Mouse (Mus musculus) olfactory bulb, adult 2 months (tissue): ENCODE data around the gene Pla1a. TPM values are rescaled to one million over a fixed set of nuclear protein-coding genes. Genes with fewer than 3 reads are reported as not detected.
"Not testable (repeated sequence)": the region's sequence is repeated elsewhere in the genome, so short reads cannot be mapped to it uniquely, and the experiment has no call there.

Source experiments
- H3K27ac ChIP-seq: fragments of 200-500 bp; 2 replicates; pipeline ENCODE4 v1.5.1; 2012; ENCODE audit warnings: low read depth, low read length; ENCODE audit not compliant: insufficient read depth
- H3K4me1 ChIP-seq: fragments of 200-500 bp; 2 replicates; pipeline ENCODE4 v1.6.1; 2012; ENCODE audit warnings: low read length; ENCODE audit not compliant: control insufficient read depth, insufficient read depth
- H3K4me3 ChIP-seq: fragments of 200-500 bp; 2 replicates; pipeline ENCODE4 v1.5.1; 2012; ENCODE audit warnings: mild to moderate bottlenecking, low read depth, low read length, moderate library complexity; ENCODE audit not compliant: insufficient read depth
- CTCF ChIP-seq: fragments of 200-500 bp; IDR thresholded peaks from 2 replicates; pipeline ENCODE4 v1.5.1; 2012; ENCODE audit warnings: low read depth, mild to moderate bottlenecking, low read length, moderate library complexity; ENCODE audit not compliant: insufficient read depth
- POLR2A ChIP-seq: fragments of 200-500 bp; IDR thresholded peaks from 2 replicates; pipeline ENCODE4 v1.6.1; 2012; ENCODE audit warnings: mild to moderate bottlenecking, low read depth, low read length, moderate library complexity; ENCODE audit not compliant: insufficient read depth
- WGBS: fragments of 180-500 bp; shearing (Covaris S2); methylation state at CpG from one replicate; pipeline ENCODE4 v1.1.7; 2018; 5-methylcytosine and 5-hydroxymethylcytosine counted together
- polyA plus RNA-seq: library from polyadenylated mRNA; stranded (reverse); fragments of >200 nt; gene quantifications from 2 replicates; pipeline ENCODE4 v1.2.4, GENCODE M21; 2012; ENCODE audit warnings: low replicate concordance; ENCODE audit not compliant: missing spikeins, insufficient read depth, insufficient read length

Gene Pla1a
- not detected in 2 replicates for polyA plus RNA-seq

DNA sequence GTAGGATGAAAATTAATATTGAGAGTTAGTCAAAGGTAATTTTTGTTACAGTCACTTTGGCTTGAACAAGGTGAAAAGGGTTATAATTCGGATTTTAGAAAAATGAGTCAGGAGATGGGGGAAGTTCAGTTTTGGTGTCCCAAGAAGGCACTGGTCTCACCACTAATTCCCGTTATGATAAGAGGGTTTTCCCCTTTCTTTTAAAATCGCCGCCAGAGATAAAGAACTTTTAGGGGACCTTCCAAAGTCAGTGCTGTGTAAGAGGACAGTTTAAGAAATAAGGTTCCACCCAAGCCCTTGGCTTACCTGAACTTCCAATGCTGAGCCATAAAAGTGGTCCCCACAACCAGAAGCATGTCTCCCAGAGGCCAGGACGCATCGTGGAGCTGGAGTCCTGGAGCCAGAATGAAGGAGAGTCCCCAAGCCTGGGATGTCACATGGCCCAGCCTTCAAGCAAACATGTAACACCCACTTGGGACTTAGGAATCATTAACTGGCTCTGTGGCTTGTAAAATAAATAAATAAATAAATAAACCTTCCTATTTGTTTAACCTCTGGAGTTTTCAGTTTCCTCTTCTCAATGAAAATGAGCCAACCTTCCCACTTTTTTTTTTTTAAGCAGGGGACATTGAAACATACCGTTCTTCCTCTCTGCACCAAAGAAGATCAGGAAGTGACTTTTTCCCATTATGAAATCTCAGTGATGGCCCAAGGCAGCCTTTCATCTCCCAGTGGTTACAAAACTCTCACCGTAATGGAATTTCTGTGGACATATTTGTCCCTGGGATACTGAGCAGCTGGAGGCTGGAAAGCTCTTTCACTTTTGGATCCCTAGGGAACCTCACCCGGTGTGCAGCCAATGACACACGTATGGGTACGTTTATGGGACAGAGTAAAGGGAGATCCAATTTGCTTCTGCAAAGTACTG is at the start of gene Pla1a:
Gene Pla1a, minus strand, starts transcription at position 648 of the 928 bp plus-strand sequence.
- Histone ChIP-seq H3K27ac (no peak within 1 kb of the TSS), H3K4me3 (no peak within 1 kb of the TSS), H3K4me1 (peaks cover 3% of the 10 kb centered on the region; the same call in 1 of the 2 replicates)
- WGBS = 83% methylated on average over 11 of the region's 11 CpGs
- TF ChIP-seq CTCF = no peak
- no peak for TF ChIP-seq POLR2A

DNA sequence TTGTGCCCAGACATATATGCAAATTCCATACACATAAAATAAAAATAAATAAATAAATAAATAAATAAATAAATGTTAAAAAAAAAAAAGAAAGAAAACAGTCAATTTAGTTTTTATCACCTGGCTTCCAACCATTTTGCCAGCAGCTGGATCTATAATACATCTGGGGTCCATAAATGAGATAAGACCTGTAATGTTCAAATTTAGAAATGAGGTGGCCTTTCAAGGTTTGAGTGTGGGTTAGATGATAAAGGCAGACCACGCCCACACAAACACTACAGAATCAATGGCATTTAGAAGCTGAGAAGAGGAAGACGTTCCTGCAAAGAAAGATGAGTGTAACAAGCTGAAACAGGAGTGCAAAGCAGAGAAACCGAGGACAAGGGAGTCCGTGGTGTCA is 48.4 kb upstream of the Pla1a start:
- WGBS = 88% methylated on average over 4 of the region's 4 CpGs
- H3K4me3 ChIP-seq = no peak overlapping the region
- H3K4me1 ChIP-seq = peaks cover 15% of the 10 kb centered on the region
- H3K27ac ChIP-seq = no peak overlapping the region
- TF ChIP-seq CTCF (no peak), POLR2A (no peak)

DNA sequence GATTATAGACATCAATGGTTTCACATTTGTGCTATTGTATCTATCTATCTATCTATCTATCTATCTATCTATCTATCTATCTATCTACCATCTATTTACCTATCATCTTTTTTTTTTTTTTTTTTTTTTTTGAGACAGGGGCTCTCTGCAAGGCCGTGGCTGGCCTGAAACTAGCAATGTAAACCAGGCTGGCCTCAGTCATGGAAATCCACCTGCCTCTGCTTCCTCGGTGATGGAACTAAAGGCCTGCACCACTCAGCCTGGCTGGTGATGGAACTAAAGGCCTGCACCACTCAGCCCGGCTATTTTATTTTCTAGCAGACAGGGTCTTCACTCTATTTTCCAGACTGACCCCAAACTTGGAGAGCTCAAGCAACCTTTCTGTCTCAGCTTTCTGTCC is 45.4 kb upstream of the Pla1a start:
- H3K4me1 ChIP-seq = peaks cover 11% of the 10 kb centered on the region
- TF ChIP-seq CTCF (no peak), POLR2A (no peak)
- H3K27ac ChIP-seq = no peak overlapping the region
- WGBS = 90% methylated on average over 3 of the region's 3 CpGs
- no peak overlapping the region for H3K4me3 ChIP-seq

DNA sequence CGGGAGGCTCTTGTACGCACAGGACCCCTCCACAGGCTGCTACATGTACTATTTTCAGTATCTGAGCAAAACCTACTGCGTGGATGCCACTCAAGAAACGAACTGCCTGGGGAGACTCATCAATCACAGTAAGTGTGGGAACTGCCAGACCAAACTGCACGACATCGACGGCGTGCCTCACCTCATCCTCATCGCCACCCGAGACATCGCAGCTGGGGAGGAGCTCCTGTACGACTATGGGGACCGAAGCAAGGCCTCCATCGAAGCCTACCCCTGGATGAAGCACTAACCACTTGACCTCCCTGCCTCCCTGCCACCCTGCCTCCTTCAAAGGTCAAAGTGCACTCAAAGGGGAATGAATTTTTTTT is 44.3 kb upstream of the Pla1a start:
- H3K27ac ChIP-seq, H3K4me1 ChIP-seq: not testable (repeated sequence)
- peak overlapping the region; percentile 47 for H3K4me3 ChIP-seq
- 62% methylated on average over 14 of the region's 14 CpGs for WGBS

DNA sequence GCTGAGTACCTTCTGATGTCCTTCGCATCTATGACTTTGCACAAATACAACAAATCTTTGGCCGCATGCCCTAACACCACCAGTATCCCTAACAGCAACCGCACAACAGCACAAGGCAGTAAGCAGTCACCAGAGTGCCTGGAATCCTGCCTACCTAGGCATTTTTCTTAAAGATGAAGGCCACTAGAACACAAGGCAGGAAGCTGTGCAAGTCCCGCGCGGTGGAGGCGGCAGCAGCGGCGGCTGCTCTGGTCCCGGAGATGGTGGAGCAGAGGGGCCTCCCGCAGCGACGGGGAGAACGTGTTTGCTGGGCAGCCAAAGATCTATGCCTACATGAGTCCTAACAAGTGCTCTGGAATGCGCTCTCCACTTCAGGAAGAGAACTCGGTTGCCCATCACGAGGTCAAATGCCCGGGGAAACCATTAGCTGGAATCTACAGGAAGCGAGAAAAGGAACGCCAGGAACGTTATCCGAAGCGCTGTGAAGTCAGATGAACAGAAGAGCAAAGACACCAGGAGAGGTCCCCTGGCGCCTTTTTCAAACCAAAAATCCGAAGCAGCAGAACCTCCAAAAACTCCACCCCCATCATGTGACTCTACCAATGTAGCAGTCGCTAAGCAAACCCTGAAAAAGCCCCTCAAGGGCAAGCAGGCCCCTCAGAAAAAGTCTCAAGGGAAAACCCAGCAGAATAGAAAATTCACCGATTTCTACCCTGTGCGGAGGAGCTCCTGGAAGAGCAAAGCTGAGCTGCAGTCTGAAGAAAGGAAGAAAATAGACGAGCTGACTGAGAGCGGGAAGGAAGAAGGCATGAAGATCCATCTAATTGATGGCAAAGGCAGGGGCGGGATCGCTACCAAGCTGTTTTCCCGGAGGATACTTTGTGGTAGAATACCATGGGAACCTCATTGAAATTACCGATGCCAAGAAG is 43.6 kb upstream of the Pla1a start:
- no peak for TF ChIP-seq CTCF
- H3K27ac ChIP-seq = 0 out of 2 replicates have a peak overlapping the region, but pooled peaks have one; percentile 31
- H3K4me1 ChIP-seq = peaks cover 8% of the 10 kb centered on the region
- H3K4me3 ChIP-seq = peak overlapping the region; percentile 47
- 6% methylated on average over 34 of the region's 34 CpGs for WGBS

DNA sequence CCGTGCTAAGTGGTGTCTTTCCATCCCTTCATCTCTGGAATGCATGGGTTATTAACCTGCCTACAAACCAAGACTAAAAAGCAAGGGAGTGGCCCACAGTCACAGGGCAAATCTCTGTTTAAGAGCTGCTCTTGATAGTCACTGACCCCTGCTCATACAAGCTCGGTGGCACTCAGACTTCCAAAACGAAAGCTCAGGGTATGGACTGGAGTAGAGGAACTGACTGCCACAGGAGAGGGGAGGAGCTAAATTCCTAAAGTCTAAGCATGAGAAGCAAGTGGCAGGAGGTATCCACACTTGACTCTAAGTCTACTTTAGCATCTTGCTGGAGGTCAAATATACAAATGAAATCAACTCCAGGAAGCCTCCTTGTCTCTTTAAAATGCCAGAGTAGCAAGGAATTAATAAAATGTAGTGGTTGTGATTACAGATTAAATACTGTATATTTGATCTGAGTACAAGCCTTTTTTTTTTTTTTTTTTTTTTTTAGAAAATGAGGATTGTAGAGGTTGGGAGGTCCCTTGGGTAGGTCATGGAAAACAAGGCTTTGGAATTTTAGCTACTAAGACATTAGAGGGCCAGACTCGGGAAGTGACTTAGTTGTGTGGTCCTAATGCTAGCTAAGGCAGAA is 42.9 kb upstream of the Pla1a start:
- TF ChIP-seq CTCF = no peak
- no peak for TF ChIP-seq POLR2A
- Histone ChIP-seq H3K27ac (no peak overlapping the region), H3K4me1 (peaks cover 8% of the 10 kb centered on the region), H3K4me3 (no peak overlapping the region)
- WGBS = 71% methylated on average over 4 of the region's 4 CpGs

DNA sequence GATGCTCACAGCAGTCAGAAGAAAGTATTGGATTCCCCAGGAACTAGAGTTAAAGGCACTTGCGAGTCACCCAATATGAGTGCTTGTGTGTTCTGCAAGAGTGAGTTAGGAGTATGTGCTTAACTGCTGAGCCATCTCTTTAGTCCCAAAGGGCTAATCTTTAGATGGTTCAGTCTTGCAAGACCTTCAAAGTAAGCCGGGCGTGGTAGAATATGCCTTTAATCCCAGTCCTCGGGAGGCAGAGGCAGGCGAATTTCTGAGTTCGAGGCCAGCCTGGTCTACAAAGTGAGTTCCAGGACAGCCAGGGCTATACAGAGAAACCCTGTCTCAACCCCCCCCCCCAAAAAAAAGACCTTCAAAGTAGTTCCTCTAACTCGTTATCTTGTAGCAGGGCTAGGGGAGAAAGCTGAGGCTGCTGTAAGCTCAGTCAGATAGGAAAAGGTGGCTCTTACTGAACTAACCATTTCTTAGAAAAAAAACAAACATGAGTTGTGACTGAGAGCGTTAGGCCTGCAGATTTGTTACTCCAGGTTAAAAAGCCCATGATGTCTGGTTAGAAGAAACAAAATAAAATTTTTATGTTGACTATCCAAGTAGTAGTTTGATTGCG is 41.8 kb upstream of the Pla1a start:
- Histone ChIP-seq H3K27ac (no peak overlapping the region), H3K4me1 (peaks cover 8% of the 10 kb centered on the region), H3K4me3 (no peak overlapping the region)
- no peak for TF ChIP-seq POLR2A
- no peak for TF ChIP-seq CTCF
- WGBS = 95% methylated on average over 9 of the region's 9 CpGs

DNA sequence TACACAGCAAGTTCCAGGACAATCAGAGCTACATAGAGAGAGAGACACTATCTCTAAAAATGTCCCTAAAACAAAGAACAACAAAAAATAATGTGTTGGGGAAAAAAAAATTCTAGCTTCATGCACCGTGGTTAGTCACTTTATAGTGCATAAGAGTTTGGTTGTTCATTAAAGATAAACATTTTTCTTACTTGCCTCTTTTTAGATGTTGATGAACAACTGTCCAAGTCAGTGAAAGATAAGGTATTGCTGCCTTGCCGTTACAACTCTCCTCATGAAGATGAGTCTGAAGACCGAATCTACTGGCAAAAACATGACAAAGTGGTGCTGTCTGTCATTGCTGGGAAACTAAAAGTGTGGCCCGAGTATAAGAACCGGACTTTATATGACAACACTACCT is 40.7 kb upstream of the Pla1a start:
- 93% methylated on average over 5 of the region's 5 CpGs for WGBS

DNA sequence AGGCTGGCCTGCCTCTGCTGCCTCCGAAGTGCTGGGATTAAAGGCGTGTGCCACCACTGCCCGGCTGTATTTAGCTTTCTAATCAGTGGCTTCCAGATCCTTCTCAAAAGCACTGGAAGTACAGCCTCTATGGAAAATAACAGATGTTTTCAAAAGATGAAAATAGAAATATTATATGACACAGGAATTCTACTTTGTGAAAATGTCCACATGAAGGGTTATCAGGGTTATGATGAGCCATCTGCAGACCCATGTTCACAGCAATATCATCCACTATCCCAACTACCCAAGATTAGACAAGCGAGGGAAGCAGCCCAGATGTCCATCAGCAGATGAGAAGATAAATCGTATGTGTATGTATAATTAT is 39.5 kb upstream of the Pla1a start:
- 92% methylated on average over 5 of the region's 5 CpGs for WGBS
- Histone ChIP-seq H3K4me1 (peaks cover 8% of the 10 kb centered on the region), H3K4me3 (no peak overlapping the region), H3K27ac (no peak overlapping the region)
- TF ChIP-seq CTCF (no peak), POLR2A (no peak)

More for the DNA sequence above, 40.7 kb upstream of the Pla1a start:
- TF ChIP-seq POLR2A (no peak), CTCF (no peak)
- Histone ChIP-seq H3K4me1 (peaks cover 8% of the 10 kb centered on the region), H3K4me3 (no peak overlapping the region), H3K27ac (no peak overlapping the region)
